Mouse (Mus musculus) spleen, postnatal 4 days (tissue): ENCODE data around the gene Nat10.

Experiments
- DNase-seq, 2 experiments: peaks; one replicate each; pipeline ENCODE4 v3.0.0; 2022; ENCODE audit warnings: low spot score in 2 of 2

The Nat10 gene

DNA sequence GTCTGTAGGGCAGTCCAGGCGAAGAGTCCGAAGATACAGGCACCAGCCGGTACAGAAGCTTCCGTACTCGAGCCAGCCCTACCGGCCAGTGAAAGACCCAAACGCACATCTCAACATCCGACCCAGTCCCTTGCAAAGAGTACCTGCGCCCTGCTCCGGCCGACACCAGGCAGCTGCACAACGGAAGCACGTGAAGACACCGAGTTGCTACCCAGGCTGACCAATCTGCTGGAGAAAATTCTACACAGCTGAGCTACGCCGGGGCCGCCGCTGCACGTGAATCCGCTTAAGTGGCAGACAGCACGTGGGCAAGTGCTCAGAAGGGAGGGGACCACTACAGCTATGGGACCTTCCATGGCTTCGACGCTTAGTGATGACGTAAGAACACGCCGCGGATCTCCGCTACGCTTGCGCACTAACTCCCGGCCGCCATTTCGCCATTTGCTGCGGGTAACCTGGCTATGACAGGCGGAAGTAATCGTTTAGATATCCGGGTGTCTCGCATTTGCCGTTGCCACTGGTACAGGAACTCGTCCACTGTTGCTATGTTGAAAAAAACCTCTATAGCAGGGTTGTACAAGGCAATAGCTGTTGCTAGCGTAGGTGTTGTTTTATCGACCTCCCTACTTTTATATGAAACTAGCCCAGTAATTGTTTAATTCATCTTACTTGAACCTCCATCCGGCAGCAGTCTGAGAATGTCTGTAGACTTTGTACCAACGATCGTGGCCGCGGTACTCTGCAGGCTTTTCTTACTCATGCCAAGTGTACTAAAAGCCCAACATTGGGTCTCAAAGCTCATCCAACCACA lies at the start of gene Nat10:
Gene Nat10 (minus strand): TSS at position 365 of the 811 bp plus-strand sequence.
- DNase-seq: peak; percentile 96 to 98

GRCm38 (mm10) chr2:103810412-103810811 lies 49.3 kb upstream of the Nat10 start:
- no peak for DNase-seq

DNA sequence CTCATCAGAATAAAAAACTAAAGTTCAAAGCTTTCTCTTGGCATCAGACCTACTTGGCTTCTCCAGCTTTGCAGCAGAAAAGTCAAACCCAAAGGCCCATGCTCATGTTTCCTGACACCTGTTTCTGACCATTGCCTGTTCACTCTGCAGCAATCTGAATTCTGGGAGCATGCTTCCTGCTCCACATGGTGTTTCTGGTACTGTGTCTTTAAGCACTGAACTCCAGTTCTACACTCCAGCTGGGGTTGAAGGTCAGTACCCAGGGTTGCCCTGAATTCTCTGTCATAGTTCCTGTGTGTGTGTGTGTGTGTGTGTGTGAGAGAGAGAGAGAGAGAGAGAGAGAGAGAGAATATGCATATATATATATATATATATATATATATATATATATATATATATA lies 47.4 kb upstream of the Nat10 start:
- DNase-seq: no peak

GRCm38 (mm10) chr2:103803770-103804530 lies 42.9 kb upstream of the Nat10 start:
- no peak for DNase-seq

DNA sequence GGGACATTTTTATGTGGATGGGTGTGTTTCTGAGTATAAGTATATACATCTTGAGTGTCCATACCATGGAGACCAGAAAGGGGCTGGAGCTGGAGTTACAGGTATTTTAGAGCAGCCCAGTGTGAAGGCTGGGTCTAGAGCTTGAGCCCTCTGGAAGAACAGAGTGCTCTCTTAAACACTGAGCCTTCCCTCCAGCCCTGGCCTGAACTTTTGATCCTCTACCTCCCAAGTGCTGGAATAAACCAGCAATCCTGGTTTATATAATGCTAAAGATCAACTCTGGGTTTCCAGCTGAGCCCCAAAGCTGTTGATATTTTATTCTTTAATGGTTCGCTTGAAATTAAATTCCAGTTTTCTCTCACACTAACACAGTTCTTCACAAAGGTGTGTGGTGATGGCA lies 41.4 kb upstream of the Nat10 start:
- DNase-seq: no peak

DNA sequence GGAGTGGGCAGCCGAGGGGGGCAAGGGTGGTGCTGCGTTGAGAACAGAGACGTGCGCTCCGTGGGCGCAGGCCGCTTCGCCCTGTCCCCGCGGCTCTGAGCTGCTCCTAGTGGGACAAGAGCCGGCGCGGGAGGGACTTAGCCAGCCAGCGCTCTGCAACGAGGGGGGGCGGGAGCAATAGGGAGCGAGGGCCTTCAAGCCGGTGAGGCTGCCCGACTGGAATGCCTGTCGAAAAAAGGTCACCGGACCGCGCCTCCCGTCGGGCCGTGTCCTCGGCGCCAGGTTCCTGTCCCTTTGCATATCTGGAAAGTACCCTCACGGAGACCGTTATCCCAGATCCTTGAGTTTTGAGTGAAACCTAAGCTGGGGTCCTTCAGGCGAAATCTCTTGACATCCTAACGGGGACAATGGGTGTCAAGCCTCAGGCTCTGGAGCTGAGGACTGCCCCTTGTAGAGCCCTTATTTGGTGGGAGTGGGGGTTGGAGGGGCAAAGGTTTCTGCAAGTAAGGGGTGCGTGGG lies 36.5 kb upstream of the Nat10 start, which contains the start of gene Caprin1:
Gene Caprin1 (minus strand): TSS at position 159 of the 519 bp plus-strand sequence.
- peak; percentile 90 to 95 for DNase-seq

GRCm38 (mm10) chr2:103796861-103797466 lies 35.9 kb upstream of the Nat10 start:
- peak; percentile 82 to 92 for DNase-seq

DNA sequence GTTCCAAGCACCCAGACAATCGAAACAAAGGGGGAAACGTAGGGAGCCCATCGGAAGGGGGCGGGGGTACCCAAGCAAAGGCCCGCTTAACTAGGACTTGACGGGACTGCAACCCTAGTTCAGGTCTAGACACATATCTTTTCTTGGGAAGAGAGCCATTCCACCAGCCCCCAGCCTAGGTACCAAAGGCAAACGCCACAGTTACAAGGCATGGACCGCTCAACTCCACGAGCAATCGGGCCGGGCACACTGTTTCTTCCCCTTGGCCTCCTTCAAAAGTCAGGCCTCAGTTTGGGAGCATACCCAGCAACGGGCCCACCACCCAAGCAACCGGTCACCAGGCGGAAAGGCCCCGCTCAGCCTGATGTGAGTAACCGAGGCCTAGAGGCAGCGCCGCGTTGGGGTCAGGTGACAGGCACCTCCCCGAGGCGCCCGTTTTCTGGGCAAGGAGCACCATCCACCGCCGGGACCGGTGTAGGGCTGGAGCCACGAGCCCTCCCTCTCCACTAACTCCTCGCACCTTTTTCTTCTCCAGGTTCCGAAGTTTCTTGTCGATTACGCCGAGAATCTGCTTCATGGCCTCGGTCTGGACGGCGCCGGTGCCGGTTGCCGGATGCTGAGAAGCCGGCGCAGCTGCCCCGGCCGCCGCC lies 35.3 kb upstream of the Nat10 start:
- DNase-seq: peak; percentile 67 to 86

- peak; percentile 76 to 84 for DNase-seq
These were observed 34.8 kb upstream of the Nat10 start for GRCm38 (mm10) chr2:103795843-103796210.

DNA sequence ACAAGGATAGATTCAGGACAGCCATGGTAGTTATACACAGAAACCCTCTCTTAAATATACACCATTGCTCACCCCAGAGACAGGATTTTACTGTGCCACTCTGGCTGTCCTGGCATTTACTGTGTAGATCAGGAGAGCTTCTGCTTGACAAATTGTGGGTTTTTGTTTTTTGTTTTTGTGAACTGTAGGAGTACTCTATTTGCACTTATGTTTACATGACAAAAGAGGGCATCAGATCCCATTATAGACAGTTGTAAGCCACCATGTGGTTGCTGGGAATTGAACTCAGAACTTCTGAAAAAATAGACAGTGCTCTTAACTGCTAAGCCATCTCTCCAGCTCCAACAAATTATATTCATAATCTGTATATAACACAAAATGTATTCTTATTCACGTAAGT lies 30.9 kb upstream of the Nat10 start:
- DNase-seq: no peak

DNA sequence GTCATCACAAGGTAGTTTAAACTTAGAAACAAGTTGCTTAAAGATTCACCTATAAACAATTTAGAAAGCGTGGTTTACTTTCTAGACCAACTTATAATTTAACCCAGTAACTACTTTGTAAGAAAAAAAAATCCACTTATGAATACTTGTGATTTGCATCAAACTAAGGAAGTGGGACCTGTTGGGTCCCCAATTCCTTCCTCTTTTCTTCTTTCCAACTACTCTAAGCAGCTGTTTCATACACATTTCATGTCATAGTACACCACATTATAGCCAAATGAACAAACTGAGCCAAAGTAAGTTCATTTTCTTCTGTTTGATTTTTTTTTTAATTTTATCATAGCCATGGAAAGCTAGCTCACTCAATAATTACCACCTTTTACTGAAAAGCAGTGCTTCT lies 24.7 kb upstream of the Nat10 start:
- DNase-seq: no peak

GRCm38 (mm10) chr2:103784621-103785020 lies 23.6 kb upstream of the Nat10 start:
- DNase-seq: peak; percentile 24 to 68

GRCm38 (mm10) chr2:103762492-103762891 lies 1.4 kb upstream of the Nat10 start:
- no peak for DNase-seq

GRCm38 (mm10) chr2:103761993-103762392 lies 923 bp upstream of the Nat10 start:
- no peak for DNase-seq

DNA sequence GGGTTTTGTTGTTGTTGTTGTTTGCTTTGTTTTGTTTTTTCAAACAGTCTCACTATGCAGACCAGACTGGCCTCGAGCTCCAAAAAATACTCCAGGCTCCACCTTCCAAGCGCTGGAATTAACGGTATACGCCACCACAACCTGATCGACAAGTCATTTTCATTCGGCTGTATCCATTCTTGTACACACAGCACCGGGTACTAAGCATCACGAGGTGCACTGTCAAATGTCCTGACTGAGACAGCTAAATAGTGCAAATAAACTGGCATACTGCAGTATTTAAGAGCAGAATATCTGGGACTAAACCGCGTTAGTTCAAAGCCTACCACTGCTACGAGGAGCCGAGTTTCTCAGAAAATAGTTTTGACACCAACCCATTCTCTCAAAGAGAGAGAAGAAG lies 649 bp downstream of the Nat10 start:
- no peak for DNase-seq

GRCm38 (mm10) chr2:103755458-103756085 lies 5.5 kb downstream of the Nat10 start:
- DNase-seq: peak in 1 of 2 experiments; percentile 51

DNA sequence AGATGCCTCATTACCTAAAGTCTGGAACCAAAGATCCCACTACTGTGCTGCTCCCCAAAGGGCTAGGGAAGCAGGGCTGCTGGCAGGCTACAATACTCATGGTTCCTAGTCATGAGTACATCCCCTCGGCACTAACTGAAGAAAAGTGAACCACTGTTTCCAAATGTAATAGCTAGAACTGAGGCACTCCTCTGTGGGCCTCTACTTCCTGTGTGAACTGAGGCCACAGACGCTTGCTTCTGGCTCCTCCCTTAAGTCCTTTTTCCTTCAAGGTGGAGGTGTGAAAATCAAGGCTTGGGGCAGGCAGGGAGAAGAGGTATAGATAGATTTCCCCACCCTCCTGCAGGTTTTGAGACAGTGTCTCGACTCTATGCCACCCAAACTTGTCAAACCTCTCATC lies 6.5 kb downstream of the Nat10 start:
- peak in 1 of 2 experiments; percentile 34 for DNase-seq

DNA sequence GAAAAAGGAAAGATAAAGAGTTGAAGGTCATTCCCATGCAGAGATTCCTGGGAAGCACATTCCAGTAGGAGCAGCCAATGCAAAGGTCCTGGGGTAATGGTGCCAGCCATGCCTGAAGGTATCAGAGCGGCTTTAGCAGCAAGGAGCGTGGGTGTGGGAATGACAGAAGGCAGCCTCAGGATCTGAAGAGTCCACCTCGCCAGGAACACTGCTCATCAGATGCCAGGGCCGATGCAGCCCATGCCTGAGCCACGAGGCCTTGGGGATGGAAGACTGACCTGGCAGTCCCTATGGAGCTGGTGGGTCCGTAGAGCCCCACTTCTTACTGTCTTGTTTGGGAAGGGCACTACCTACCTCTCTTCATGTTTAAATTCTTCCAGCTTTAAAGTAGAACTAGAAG lies 9.3 kb downstream of the Nat10 start:
- peak in 1 of 2 experiments; percentile 52 for DNase-seq

GRCm38 (mm10) chr2:103749091-103749490 lies 12.0 kb downstream of the Nat10 start:
- DNase-seq: no peak

DNA sequence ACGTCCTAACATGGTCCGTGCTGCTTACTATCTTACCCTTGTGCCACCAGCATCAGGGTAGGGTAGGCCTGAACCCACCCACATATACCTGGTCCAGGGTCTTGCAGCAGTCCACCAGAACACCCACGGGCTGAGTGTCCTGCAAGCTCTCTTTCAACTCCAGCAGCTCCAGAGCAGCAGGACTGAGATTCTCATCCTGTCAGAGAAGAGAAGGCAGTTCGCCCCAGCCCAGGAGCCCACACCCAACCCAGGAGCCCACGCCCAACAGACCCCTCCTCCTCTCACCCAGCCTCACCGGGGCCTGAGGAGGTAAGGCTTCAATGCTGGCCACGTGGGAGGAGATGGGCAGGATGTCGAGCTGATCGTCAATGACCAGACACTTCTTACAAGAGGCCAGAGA lies 13.2 kb downstream of the Nat10 start:
- DNase-seq: no peak

DNA sequence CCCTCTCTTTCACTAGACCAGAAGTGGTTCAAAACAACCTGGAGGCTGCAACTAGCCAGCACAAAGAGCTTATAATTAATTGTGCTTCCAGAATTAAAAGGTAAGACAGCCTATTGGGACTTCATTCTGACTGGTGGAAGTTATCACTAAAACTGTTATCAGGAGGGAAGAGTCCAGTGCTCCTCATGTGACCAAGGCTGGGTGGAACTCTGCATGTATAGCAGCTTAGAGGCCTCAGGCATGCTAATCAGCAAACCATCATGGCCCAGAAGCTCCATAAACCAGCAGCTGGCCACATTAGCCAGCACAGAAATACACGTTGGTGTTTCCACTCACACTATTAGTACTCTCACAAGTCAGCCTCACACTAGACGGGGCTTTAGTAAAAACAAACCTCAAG lies 14.3 kb downstream of the Nat10 start:
- no peak for DNase-seq
